Mouse (Mus musculus): ENCODE measurements around the gene Rusc1. TPM values are rescaled to one million over a fixed set of nuclear protein-coding genes. Genes with fewer than 3 reads are reported as not detected.

Rusc1 gene
- polyA plus RNA-seq (2017; shearing (Covaris generic)), result 76.8 TPM

DNA sequence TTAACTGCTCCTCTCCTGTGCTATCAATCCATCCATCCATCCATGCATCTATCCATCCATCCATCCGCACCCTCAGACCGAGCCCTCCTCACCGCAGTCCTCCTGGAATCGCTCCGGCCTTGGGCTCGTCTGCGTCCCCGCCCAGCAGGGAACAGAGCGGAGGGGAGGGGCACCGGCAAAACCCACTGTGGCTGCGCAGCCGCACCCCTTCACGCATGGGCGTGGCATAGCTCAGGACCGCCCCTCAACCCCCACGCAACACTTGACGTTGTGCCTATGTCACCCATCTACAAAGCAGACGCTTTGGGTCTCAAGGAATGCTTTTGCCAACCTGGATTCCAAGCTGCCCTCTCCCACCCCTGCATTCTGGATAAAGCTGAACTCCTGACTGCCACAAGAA is at the start of gene Rusc1:
Gene Rusc1, minus strand, starts transcription at position 137 of the 400 bp plus-strand sequence.

DNA sequence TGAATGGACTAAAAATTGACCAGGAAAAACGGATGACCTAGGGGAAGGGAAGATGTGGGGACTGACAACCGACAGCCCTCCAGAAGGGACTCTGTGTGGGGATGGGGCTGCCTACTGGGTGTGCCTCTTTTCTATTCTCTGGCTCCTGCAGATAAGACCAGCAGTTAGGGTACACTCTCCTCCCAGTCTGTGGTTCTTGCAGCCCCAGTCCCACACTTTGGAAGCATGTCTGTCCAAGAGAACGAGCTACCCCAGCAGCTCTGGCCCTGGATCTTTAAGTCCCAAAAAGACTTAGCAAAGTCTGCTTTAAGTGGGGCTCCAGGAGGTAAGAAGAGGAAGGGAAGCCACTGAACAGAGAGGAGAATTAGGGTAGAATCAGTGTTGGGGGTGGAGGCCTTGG is 42.8 kb upstream of the Rusc1 start, which contains the start of gene Pklr:
Gene Pklr, plus strand, starts transcription at position 185 of the 400 bp plus-strand sequence.

DNA sequence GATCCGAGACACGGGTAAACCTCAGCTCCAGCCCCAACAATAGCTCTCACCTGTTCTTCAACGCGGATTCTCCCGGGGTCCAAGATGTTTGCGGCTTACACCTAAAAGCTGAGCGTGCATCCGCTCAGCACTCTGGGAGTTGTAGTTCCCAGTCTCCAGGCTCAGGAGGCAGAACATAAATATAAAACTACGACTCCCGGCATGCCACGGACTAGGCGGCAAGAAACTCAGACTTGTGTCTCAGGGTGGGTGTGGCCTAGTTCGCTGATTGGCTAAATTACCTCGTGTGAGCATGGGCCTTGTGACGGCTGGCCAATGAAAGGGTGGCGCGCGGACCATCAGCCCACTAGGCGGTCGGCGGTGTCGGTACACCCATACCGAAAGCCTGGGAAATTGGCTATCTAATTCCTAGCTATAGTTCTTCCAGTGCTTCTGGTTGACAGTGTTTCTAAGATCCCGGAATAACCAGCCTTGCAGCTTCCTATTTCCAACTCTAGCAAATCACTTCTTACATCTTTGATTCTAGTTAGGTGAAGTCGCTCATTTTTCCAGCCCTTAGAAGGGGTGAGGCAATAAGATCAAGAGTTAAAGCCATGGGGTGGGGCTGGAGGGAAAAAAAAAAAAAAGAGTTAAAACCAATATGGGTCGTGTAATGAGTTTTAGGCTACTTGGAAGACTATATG is 8.8 kb upstream of the Rusc1 start, which contains the start of gene Fdps:
Gene Fdps, minus strand, starts transcription at position 148 of the 683 bp plus-strand sequence.

DNA sequence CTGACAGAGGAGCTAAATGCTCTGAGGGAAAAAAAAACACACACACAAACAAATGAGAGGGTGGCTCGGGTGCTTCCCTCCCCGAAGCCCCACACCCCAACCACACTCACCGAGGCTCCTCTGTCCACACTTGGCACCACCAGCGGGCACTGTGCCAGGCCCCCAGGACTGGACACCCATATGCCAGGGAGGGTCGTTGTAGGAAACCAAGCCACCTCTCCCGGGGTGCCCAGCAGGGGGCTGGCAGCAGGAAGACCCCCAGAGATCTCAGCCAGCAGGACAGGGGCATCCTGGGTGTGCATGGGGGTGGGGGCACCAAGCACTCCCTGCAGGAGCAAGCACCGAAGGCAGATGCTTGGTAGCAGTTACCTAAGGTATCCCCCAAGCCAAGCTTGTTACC is 7.7 kb upstream of the Rusc1 start, which contains the start of gene Gm43738:
Gene Gm43738, minus strand, starts transcription at position 289 of the 400 bp plus-strand sequence.

Other genes starting within 250 kb of the Rusc1 start
- 13.5 TPM for gene Msto1, start 179.3 kb downstream of the Rusc1 start, polyA plus RNA-seq (2017; shearing (Covaris generic))
- gene Ash1l, start 142.7 kb downstream of the Rusc1 start, polyA plus RNA-seq (2017; shearing (Covaris generic)), result 32.1 TPM
- gene Dap3, start 142.1 kb downstream of the Rusc1 start, polyA plus RNA-seq (2017; shearing (Covaris generic)), result 109 TPM
- not detected for gene Gm43738, start 7.8 kb upstream of the Rusc1 start, polyA plus RNA-seq (2017; shearing (Covaris generic))
- gene Fdps, start 8.6 kb upstream of the Rusc1 start, polyA plus RNA-seq (2017; shearing (Covaris generic)), result 61.8 TPM
- gene Pklr, start 42.8 kb upstream of the Rusc1 start, polyA plus RNA-seq (2017; shearing (Covaris generic)), result not detected
- 1.9 TPM for gene Hcn3, start 66.9 kb upstream of the Rusc1 start, polyA plus RNA-seq (2017; shearing (Covaris generic))
- gene Clk2, start 71.5 kb upstream of the Rusc1 start, polyA plus RNA-seq (2017; shearing (Covaris generic)), result 86.6 TPM
- gene Scamp3, start 84.2 kb upstream of the Rusc1 start, polyA plus RNA-seq (2017; shearing (Covaris generic)), result 232 TPM
- gene Fam189b, start 89.8 kb upstream of the Rusc1 start, polyA plus RNA-seq (2017; shearing (Covaris generic)), result 94.4 TPM
- 79.2 TPM for gene Gba, start 109.6 kb upstream of the Rusc1 start, polyA plus RNA-seq (2017; shearing (Covaris generic))
- 1.6 TPM for gene Thbs3, start 121.9 kb upstream of the Rusc1 start, polyA plus RNA-seq (2017; shearing (Covaris generic))
- 87.7 TPM for gene Mtx1, start 133.8 kb upstream of the Rusc1 start, polyA plus RNA-seq (2017; shearing (Covaris generic))
- gene Muc1, start 135.7 kb upstream of the Rusc1 start, polyA plus RNA-seq (2017; shearing (Covaris generic)), result 7.2 TPM
- 192 TPM for gene Krtcap2, start 152.7 kb upstream of the Rusc1 start, polyA plus RNA-seq (2017; shearing (Covaris generic))
- gene Trim46, start 153.0 kb upstream of the Rusc1 start, polyA plus RNA-seq (2017; shearing (Covaris generic)), result 2.7 TPM
- 74.3 TPM for gene Dpm3, start 166.0 kb upstream of the Rusc1 start, polyA plus RNA-seq (2017; shearing (Covaris generic))
- gene Slc50a1, start 177.3 kb upstream of the Rusc1 start, polyA plus RNA-seq (2017; shearing (Covaris generic)), result 132 TPM
- 0.26 TPM for gene Efna1, start 187.8 kb upstream of the Rusc1 start, polyA plus RNA-seq (2017; shearing (Covaris generic))
- not detected for gene Efna3, start 229.7 kb upstream of the Rusc1 start, polyA plus RNA-seq (2017; shearing (Covaris generic))
- not detected for gene Efna4, start 244.7 kb upstream of the Rusc1 start, polyA plus RNA-seq (2017; shearing (Covaris generic))